Mouse (Mus musculus) hindbrain, embryonic 10.5 days (tissue): ENCODE measurements around the gene Spout1. TPM values are rescaled to one million over a fixed set of nuclear protein-coding genes. Genes with fewer than 3 reads are reported as not detected.
A peak's percentile ranks its signal among the peaks of the same experiment; 100 is the strongest.
"Not testable (repeated sequence)": the region's sequence is repeated elsewhere in the genome, so short reads cannot be mapped to it uniquely, and the experiment has no call there.

ENCODE experiments used
- DNase-seq: peaks from one replicate; pipeline ENCODE4 v3.0.0-alpha.2; 2017; ENCODE audit warnings: low spot score
- H3K27ac ChIP-seq: fragments of 300-500 bp; sonication (generic); 2 replicates; pipeline ENCODE4 v1.5.1; 2016; ENCODE audit warnings: mild to moderate bottlenecking, moderate library complexity
- H3K27me3 ChIP-seq: fragments of 300-500 bp; sonication (generic); 2 replicates; pipeline ENCODE4 v1.6.1; 2016; ENCODE audit warnings: mild to moderate bottlenecking; ENCODE audit not compliant: poor library complexity, insufficient read depth, severe bottlenecking
- H3K36me3 ChIP-seq: fragments of 300-500 bp; sonication (generic); 2 replicates; pipeline ENCODE4 v1.6.1; 2016; ENCODE audit warnings: mild to moderate bottlenecking, moderate library complexity
- H3K4me1 ChIP-seq: fragments of 300-500 bp; sonication (generic); replicated peaks from 2 replicates; pipeline ENCODE4 v1.6.1; 2016; ENCODE audit warnings: mild to moderate bottlenecking
- H3K4me3 ChIP-seq: fragments of 300-500 bp; sonication (generic); 2 replicates; pipeline ENCODE4 v1.5.1; 2016; ENCODE audit warnings: mild to moderate bottlenecking, moderate library complexity
- H3K9me3 ChIP-seq: fragments of 300-500 bp; sonication (generic); 2 replicates; pipeline ENCODE4 v1.6.1; 2016; ENCODE audit warnings: mild to moderate bottlenecking, moderate library complexity
- WGBS: fragments of 180-500 bp; shearing (Covaris S2); methylation state at CpG from one replicate; pipeline ENCODE4 v1.1.7; 2016; 5-methylcytosine and 5-hydroxymethylcytosine counted together
- polyA plus RNA-seq: library from polyadenylated mRNA; unstranded; fragments of >200 nt; fragmentation: Nextera tagmentation; extraction: Ambion mirVana; gene quantifications from 2 replicates; pipeline ENCODE4 v1.2.1, GENCODE M21; 2016

Gene Spout1
- polyA plus RNA-seq, 1 experiment from 2014 or later: 79.7 TPM

GRCm38 (mm10) chr2:30200388-30200925 is 22.2 kb upstream of the Spout1 start:
- DNase-seq: no peak
- Histone ChIP-seq H3K27ac (no peak overlapping the region), H3K27me3 (no peaks in the 10 kb centered on the region), H3K36me3 (no peaks in the 10 kb centered on the region), H3K9me3 (no peaks in the 10 kb centered on the region), H3K4me3 (no peak overlapping the region), H3K4me1 (peaks cover 8% of the 10 kb centered on the region)
- 84% methylated on average over 5 of the region's 5 CpGs for WGBS

- Histone ChIP-seq H3K4me1 (peaks cover 8% of the 10 kb centered on the region), H3K9me3 (no peaks in the 10 kb centered on the region), H3K36me3 (no peaks in the 10 kb centered on the region), H3K4me3 (no peak overlapping the region), H3K27me3 (no peaks in the 10 kb centered on the region), H3K27ac (no peak overlapping the region)
- DNase-seq: no peak
- WGBS: 77% methylated on average over 1 of the region's 1 CpGs
These were observed 21.7 kb upstream of the Spout1 start for GRCm38 (mm10) chr2:30199984-30200383.

- Histone ChIP-seq H3K4me3 (no peak overlapping the region), H3K9me3 (no peaks in the 10 kb centered on the region), H3K27me3 (no peaks in the 10 kb centered on the region), H3K4me1 (no peaks in the 10 kb centered on the region), H3K27ac (no peak overlapping the region), H3K36me3 (no peaks in the 10 kb centered on the region)
- DNase-seq: no peak
- 66% methylated on average over 4 of the region's 4 CpGs for WGBS
These were observed 19.8 kb upstream of the Spout1 start for GRCm38 (mm10) chr2:30198021-30198420.

GRCm38 (mm10) chr2:30194656-30195055 is 16.4 kb upstream of the Spout1 start:
- 84% methylated on average over 3 of the region's 3 CpGs for WGBS
- H3K4me3 ChIP-seq: no peak overlapping the region
- DNase-seq: no peak
- no peaks in the 10 kb centered on the region for H3K9me3 ChIP-seq
- no peak overlapping the region for H3K27ac ChIP-seq
- H3K27me3 ChIP-seq: no peaks in the 10 kb centered on the region
- H3K4me1 ChIP-seq: no peaks in the 10 kb centered on the region
- peaks cover 3% of the 10 kb centered on the region; the same call in 1 of the 2 replicates for H3K36me3 ChIP-seq

GRCm38 (mm10) chr2:30191790-30192580 is 13.7 kb upstream of the Spout1 start:
- 91% methylated on average over 12 of the region's 12 CpGs for WGBS
- DNase-seq: no peak
- H3K27ac ChIP-seq: no peak overlapping the region

GRCm38 (mm10) chr2:30185681-30186080 is 7.4 kb upstream of the Spout1 start:
- peaks cover 21% of the 10 kb centered on the region for H3K36me3 ChIP-seq
- H3K27me3 ChIP-seq: no peaks in the 10 kb centered on the region
- H3K4me1 ChIP-seq: no peaks in the 10 kb centered on the region
- WGBS: 83% methylated on average over 3 of the region's 3 CpGs
- no peak for DNase-seq
- H3K27ac ChIP-seq: peak overlapping the region; percentile 46; the same call in 1 of the 2 replicates
- no peak overlapping the region for H3K4me3 ChIP-seq
- H3K9me3 ChIP-seq: peaks cover 5% of the 10 kb centered on the region; the same call in 1 of the 2 replicates

More at GRCm38 (mm10) chr2:30191790-30192580, 13.7 kb upstream of the Spout1 start:
- H3K4me3 ChIP-seq: no peak overlapping the region
- H3K36me3 ChIP-seq: peaks cover 7% of the 10 kb centered on the region; the same call in 1 of the 2 replicates
- no peaks in the 10 kb centered on the region for H3K9me3 ChIP-seq
- no peaks in the 10 kb centered on the region for H3K4me1 ChIP-seq
- H3K27me3 ChIP-seq: no peaks in the 10 kb centered on the region

- H3K9me3 ChIP-seq: peaks cover 5% of the 10 kb centered on the region; the same call in 1 of the 2 replicates
- no peaks in the 10 kb centered on the region for H3K27me3 ChIP-seq
- H3K4me3 ChIP-seq: no peak overlapping the region
- H3K4me1 ChIP-seq: no peaks in the 10 kb centered on the region
- peak overlapping the region; percentile 46; the same call in 1 of the 2 replicates for H3K27ac ChIP-seq
- WGBS: 91% methylated on average over 6 of the region's 6 CpGs
- H3K36me3 ChIP-seq: peaks cover 21% of the 10 kb centered on the region
- no peak for DNase-seq
These were observed 7.0 kb upstream of the Spout1 start for GRCm38 (mm10) chr2:30185276-30185675.

GRCm38 (mm10) chr2:30183721-30184120 is 5.5 kb upstream of the Spout1 start:
- WGBS: 75% methylated on average over 3 of the region's 3 CpGs
- H3K36me3 ChIP-seq: peaks cover 21% of the 10 kb centered on the region

GRCm38 (mm10) chr2:30182424-30182823 is 4.2 kb upstream of the Spout1 start:
- 89% methylated on average over 2 of the region's 2 CpGs for WGBS
- no peak overlapping the region for H3K4me3 ChIP-seq
- H3K4me1 ChIP-seq: peaks cover 10% of the 10 kb centered on the region
- no peak overlapping the region for H3K27ac ChIP-seq
- DNase-seq: no peak
- peaks cover 5% of the 10 kb centered on the region; the same call in 1 of the 2 replicates for H3K9me3 ChIP-seq
- no peaks in the 10 kb centered on the region for H3K27me3 ChIP-seq
- peaks cover 18% of the 10 kb centered on the region for H3K36me3 ChIP-seq

More at GRCm38 (mm10) chr2:30183721-30184120, 5.5 kb upstream of the Spout1 start:
- Histone ChIP-seq H3K27me3 (no peaks in the 10 kb centered on the region), H3K9me3 (peaks cover 5% of the 10 kb centered on the region; the same call in 1 of the 2 replicates), H3K4me3 (no peak overlapping the region), H3K27ac (no peak overlapping the region), H3K4me1 (no peaks in the 10 kb centered on the region; the same call in 1 of the 2 replicates)
- DNase-seq: no peak

- Histone ChIP-seq H3K4me3 (peak overlapping the region; percentile 86), H3K27ac (peak overlapping the region; percentile 87; the same call in 1 of the 2 replicates)
These were observed 452 bp upstream of the Spout1 start for GRCm38 (mm10) chr2:30178711-30179110.

GRCm38 (mm10) chr2:30176561-30176960 is 1.7 kb downstream of the Spout1 start:
- Histone ChIP-seq H3K36me3 (peaks cover 53% of the 10 kb centered on the region), H3K4me1 (peaks cover 33% of the 10 kb centered on the region), H3K9me3 (no peaks in the 10 kb centered on the region), H3K27ac (no peak overlapping the region), H3K27me3 (peaks cover 6% of the 10 kb centered on the region; the same call in 1 of the 2 replicates), H3K4me3 (no peak overlapping the region)
- DNase-seq: no peak
- WGBS: 96% methylated on average over 2 of the region's 2 CpGs

More at GRCm38 (mm10) chr2:30178711-30179110, 452 bp upstream of the Spout1 start:
- H3K36me3 ChIP-seq: peaks cover 37% of the 10 kb centered on the region
- DNase-seq, H3K9me3 ChIP-seq, H3K27me3 ChIP-seq: not testable (repeated sequence)
- 60% methylated on average over 7 of the region's 7 CpGs for WGBS
- H3K4me1 ChIP-seq: peaks cover 16% of the 10 kb centered on the region

- Histone ChIP-seq H3K27ac (no peak overlapping the region), H3K36me3 (peaks cover 53% of the 10 kb centered on the region), H3K27me3 (peaks cover 6% of the 10 kb centered on the region; the same call in 1 of the 2 replicates), H3K4me1 (peaks cover 38% of the 10 kb centered on the region), H3K9me3 (no peaks in the 10 kb centered on the region), H3K4me3 (no peak overlapping the region)
- WGBS: 87% methylated on average over 8 of the region's 8 CpGs
- no peak for DNase-seq
These were observed 2.4 kb downstream of the Spout1 start for GRCm38 (mm10) chr2:30175897-30176296.
